Mouse (Mus musculus): ENCODE measurements at regions not wholly inside any gene's neighbourhood (a gene's known extent, or its start where the extent isn't known, plus 50 kb on each side); places are given as distances from the start of the nearest gene placed in this dataset.
"Not testable (repeated sequence)": the region's sequence is repeated elsewhere in the genome, so short reads cannot be mapped to it uniquely, and the experiment has no call there.

GRCm38 (mm10) chr6:5663433-5664175 is 61.8 kb upstream of the Dync1i1 start:
- DNase-seq (ENCODE audit: extremely low read depth, insufficient read length, low spot score): no peak

GRCm38 (mm10) chr6:5645150-5645732 is 80.2 kb upstream of the Dync1i1 start:
- DNase-seq (ENCODE audit: extremely low read depth, insufficient read length, low spot score): peak; percentile 20

GRCm38 (mm10) chr6:5634222-5634621 is 91.2 kb upstream of the Dync1i1 start:
- no peak for DNase-seq (ENCODE audit: extremely low read depth, insufficient read length, low spot score)

DNA sequence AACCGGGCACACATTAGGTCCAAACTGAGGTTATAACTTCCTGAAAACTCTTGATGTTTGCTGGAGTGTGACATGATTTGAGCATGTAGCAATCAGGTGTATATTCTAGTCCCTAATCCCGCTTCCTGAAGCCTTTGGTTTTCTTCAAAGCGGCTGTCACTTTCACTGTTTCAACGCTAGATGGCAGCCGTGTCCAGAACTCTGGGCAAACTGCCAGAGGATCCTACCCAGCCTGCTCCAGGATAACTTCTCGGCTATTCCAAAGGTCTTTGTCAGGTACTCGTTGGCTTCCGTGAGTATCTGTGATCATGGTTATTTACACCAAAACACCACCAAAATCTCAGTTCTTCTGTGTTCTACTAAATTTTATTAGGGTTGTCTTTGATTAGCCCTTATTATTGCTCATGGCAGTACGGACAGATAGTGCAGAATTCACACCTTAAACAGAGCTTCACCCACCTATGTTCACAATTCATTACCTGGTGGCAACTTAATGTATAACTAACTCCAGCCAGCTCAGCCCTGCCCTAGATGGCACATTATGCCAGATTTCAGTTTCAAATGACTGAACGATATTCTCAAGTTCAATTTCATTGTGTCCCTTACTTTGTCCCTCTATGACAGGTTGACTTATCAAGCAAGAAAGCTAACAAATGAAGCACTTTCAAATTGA is 92.3 kb upstream of the Dync1i1 start:
- DNase-seq (ENCODE audit: extremely low read depth, insufficient read length, low spot score): no peak

GRCm38 (mm10) chr6:5624085-5624484 is 101.4 kb upstream of the Dync1i1 start:
- peak; percentile 26 for DNase-seq (ENCODE audit: extremely low read depth, insufficient read length, low spot score)

- no peak for DNase-seq (ENCODE audit: extremely low read depth, insufficient read length, low spot score)
Observed at GRCm38 (mm10) chr6:5621582-5621981, 103.9 kb upstream of the Dync1i1 start.

DNA sequence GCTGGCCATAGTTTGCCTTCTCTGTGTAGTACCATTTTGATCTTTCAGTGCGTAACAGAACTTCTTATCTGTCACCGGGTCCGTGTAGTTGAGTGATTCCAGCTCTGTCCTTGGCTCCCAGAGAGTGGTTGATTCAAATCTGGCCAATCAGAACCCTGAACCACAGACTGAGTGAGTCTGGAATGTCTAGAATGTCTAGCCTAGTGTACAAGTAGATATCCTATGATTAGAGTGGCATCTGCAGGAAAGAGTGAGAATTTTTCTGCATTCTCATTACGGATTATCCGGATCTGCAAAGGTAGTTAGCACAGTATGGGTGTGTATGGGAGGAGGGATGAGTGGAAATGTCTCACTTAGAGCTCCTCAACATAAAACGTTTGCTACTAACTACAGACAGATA is 97.9 kb upstream of the Pdk4 start:
- no peak for DNase-seq (ENCODE audit: extremely low read depth, insufficient read length, low spot score)

DNA sequence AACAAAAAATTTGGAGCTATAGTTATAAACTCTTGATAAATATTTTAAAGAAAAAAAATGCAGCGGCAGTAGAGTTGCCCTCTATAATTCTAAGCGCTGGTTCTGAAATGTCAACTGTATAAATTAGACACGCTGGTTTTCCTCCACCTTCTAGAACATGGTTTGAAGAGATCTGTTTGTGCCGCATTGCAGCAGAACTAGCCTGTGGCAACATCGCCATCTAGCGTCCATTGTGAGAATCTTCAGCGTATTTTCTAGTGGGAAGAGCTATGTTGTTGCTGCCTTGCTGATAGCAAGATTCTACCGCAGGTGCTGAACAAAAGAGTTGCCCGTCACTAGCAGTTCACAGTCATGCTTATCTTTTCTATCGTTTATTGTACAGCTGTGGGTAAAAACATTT is 93.5 kb upstream of the Pdk4 start:
- DNase-seq (ENCODE audit: extremely low read depth, insufficient read length, low spot score): peak; percentile 36

- peak; percentile 28 for DNase-seq (ENCODE audit: extremely low read depth, insufficient read length, low spot score)
Observed at GRCm38 (mm10) chr6:5582923-5583525, 86.9 kb upstream of the Pdk4 start.

- not testable (repeated sequence) for DNase-seq (ENCODE audit: extremely low read depth, insufficient read length, low spot score)
Observed at GRCm38 (mm10) chr6:5576891-5577290, 80.8 kb upstream of the Pdk4 start.

DNA sequence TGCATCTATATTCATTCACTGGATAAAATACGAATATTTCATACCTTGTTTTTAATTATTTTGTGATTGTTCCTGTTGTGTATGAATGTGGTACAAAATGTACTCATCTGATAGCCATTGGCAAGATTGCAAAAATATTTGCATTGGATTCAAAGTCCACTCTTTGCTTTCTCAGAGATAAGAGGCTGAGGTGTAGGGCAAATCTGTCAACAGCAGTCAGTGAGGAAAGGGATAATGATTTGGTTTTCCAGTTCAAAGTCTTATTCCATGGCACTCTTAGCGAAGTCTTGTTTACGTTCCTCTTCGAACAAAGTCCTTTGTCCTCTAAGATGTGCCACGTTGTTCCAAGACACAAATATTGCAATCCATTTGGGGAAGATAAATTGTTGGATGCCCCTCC is 70.5 kb upstream of the Pdk4 start:
- DNase-seq (ENCODE audit: extremely low read depth, insufficient read length, low spot score): no peak

DNA sequence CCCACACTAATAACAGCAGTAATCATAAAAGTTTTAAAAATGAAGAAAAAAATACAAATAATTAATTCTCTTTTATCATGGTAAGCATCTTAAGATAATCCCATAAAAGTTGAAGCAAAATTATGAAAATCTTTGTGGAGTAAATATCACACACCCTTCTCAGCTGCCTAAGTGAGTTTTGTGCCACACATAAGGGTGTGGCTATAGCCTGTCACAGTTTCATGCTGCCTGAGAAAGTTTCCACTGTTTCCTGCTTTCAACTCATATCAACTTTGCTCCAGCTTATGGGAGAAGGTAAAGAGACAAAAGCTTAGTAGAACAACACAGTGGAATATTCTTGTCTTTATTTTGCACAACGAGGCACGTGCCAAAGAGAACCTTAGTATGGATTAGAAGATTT is 68.9 kb upstream of the Pdk4 start:
- DNase-seq (ENCODE audit: extremely low read depth, insufficient read length, low spot score): no peak

DNA sequence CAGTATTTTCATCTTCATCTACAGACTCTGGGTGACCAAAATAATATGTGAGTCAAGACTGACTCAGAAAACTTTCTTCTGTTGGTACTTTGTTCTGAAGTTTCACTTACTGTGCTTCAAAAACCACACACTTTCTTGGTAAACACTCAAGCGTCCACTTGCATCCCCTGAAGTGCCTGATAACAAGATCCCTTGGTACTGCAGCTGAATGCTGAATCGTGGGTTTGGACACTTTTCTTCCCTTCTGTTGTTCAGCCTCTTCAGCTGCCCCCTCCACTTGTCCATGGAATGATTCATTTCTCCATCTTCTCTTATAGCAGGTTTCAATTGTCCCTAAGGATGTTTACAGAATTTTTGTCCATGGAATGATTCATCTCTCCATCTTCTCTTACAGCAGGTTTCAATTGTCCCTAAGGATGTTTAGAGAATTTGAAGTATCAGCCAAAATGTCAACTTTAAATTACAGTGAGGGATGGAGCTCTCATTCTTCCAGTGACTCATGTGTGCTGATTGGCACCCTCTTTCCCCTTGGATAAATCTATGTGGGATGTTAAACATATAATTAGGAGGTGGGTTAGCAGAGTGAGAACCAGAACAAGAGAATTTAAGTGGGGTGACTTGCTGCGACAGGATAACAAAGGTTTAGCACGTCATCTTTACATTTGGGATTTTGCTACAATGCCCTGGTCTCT is 57.7 kb upstream of the Pdk4 start:
- DNase-seq (ENCODE audit: extremely low read depth, insufficient read length, low spot score): no peak

DNA sequence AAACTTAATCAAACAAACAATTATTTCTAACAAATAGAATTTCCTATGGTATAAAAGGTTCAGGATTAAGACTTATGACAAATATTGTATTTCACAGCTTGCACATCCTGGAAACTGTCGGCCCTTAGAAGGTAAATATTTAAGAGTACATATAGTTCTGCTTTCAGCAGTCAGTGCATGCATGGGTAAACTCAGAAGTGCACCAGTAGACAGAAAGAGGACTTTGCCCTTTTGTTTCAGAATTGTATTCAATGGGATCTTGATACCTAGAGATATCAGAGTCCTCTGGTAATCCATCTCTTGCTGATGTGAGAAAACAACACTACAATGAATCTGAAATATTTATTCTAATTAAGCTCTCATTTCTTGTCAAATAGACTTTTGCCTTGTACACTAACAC is 54.0 kb upstream of the Pdk4 start:
- DNase-seq (ENCODE audit: extremely low read depth, insufficient read length, low spot score): no peak

All from 3134 (cell line).